Mouse (Mus musculus): ENCODE data around the gene Krtap9-3. TPM values are rescaled to one million over a fixed set of nuclear protein-coding genes. Genes with fewer than 3 reads are reported as not detected.

The Krtap9-3 gene
- not detected in 2 replicates for polyA plus RNA-seq (2012; rRNA removed)

GRCm38 (mm10) chr11:99597742-99598141, at the start of gene Krtap9-3:
Gene Krtap9-3, minus strand, starts transcription at chr11:99598105.

GRCm38 (mm10) chr11:99643635-99644139, 45.8 kb upstream of the Krtap9-3 start, which contains the start of gene Krtap4-7:
Gene Krtap4-7, minus strand, starts transcription at chr11:99644089.

GRCm38 (mm10) chr11:99634653-99635134, 36.8 kb upstream of the Krtap9-3 start, which contains the start of gene Krtap4-2:
Gene Krtap4-2, minus strand, starts transcription at chr11:99635084.

GRCm38 (mm10) chr11:99628138-99628537, 30.2 kb upstream of the Krtap9-3 start, which contains the start of gene Krtap4-1:
Gene Krtap4-1, minus strand, starts transcription at chr11:99628238.

GRCm38 (mm10) chr11:99620335-99620734, 22.4 kb upstream of the Krtap9-3 start, which contains the start of gene Gm11562:
Gene Gm11562, minus strand, starts transcription at chr11:99620435.

GRCm38 (mm10) chr11:99614796-99615363, 17.0 kb upstream of the Krtap9-3 start, which contains the start of gene Krtap2-4:
Gene Krtap2-4, minus strand, starts transcription at chr11:99614846.

GRCm38 (mm10) chr11:99610089-99610488, 12.2 kb upstream of the Krtap9-3 start, which contains the start of gene Gm11937:
Gene Gm11937, minus strand, starts transcription at chr11:99610189.

GRCm38 (mm10) chr11:99603208-99603607, 5.3 kb upstream of the Krtap9-3 start, which contains the start of gene Gm11938:
Gene Gm11938, minus strand, starts transcription at chr11:99603308.

GRCm38 (mm10) chr11:99590981-99591380, 6.9 kb downstream of the Krtap9-3 start, which contains the start of gene Krtap1-3:
Gene Krtap1-3, minus strand, starts transcription at chr11:99591339.

GRCm38 (mm10) chr11:99583245-99583704, 14.6 kb downstream of the Krtap9-3 start, which contains the start of gene Krtap1-4:
Gene Krtap1-4, minus strand, starts transcription at chr11:99583654.

GRCm38 (mm10) chr11:99580636-99581035, 17.3 kb downstream of the Krtap9-3 start, which contains the start of gene Krtap1-5:
Gene Krtap1-5, minus strand, starts transcription at chr11:99581016.

GRCm38 (mm10) chr11:99566530-99566929, 31.4 kb downstream of the Krtap9-3 start, which contains the start of gene Krtap3-1:
Gene Krtap3-1, minus strand, starts transcription at chr11:99566630.

GRCm38 (mm10) chr11:99559366-99559765, 38.5 kb downstream of the Krtap9-3 start, which contains the start of gene Gm11939:
Gene Gm11939, minus strand, starts transcription at chr11:99559466.

GRCm38 (mm10) chr11:99556753-99557152, 41.2 kb downstream of the Krtap9-3 start, which contains the start of gene Krtap3-2:
Gene Krtap3-2, minus strand, starts transcription at chr11:99556853.

GRCm38 (mm10) chr11:99550765-99551164, 47.1 kb downstream of the Krtap9-3 start, which contains the start of gene Krtap3-3:
Gene Krtap3-3, minus strand, starts transcription at chr11:99550865.

Other genes starting within 250 kb of the Krtap9-3 start
- 0.06 and 0.08 TPM in 2 replicates for gene Krt27, start 247.0 kb downstream of the Krtap9-3 start, polyA plus RNA-seq (2012; rRNA removed)
- gene Krt28, start 223.2 kb downstream of the Krtap9-3 start, polyA plus RNA-seq (2012; rRNA removed), result 0.28 and 0.29 TPM in 2 replicates
- gene Krt10, start 208.7 kb downstream of the Krtap9-3 start, polyA plus RNA-seq (2012; rRNA removed), result 12.8 and 13.8 TPM in 2 replicates
- 0.35 and 0.52 TPM in 2 replicates for gene Krt12, start 175.8 kb downstream of the Krtap9-3 start, polyA plus RNA-seq (2012; rRNA removed)
- 0.09 TPM in 1 of 2 replicates, not detected in the other for gene Krt20, start 160.0 kb downstream of the Krtap9-3 start, polyA plus RNA-seq (2012; rRNA removed)
- gene Krt23, start 105.0 kb downstream of the Krtap9-3 start, polyA plus RNA-seq (2012; rRNA removed), result 0.06 and 0.16 TPM in 2 replicates
- gene Krt39, start 76.8 kb downstream of the Krtap9-3 start, polyA plus RNA-seq (2012; rRNA removed), result not detected in 2 replicates
- gene Krt40, start 54.9 kb downstream of the Krtap9-3 start, polyA plus RNA-seq (2012; rRNA removed), result not detected in 2 replicates
- gene Krtap3-3, start 47.2 kb downstream of the Krtap9-3 start, polyA plus RNA-seq (2012; rRNA removed), result not detected in 2 replicates
- not detected in 2 replicates for gene Krtap3-2, start 41.3 kb downstream of the Krtap9-3 start, polyA plus RNA-seq (2012; rRNA removed)
- gene Gm11939, start 38.6 kb downstream of the Krtap9-3 start, polyA plus RNA-seq (2012; rRNA removed), result not detected in 2 replicates
- not detected in 2 replicates for gene Krtap3-1, start 31.5 kb downstream of the Krtap9-3 start, polyA plus RNA-seq (2012; rRNA removed)
- not detected in 2 replicates for gene Krtap1-5, start 17.1 kb downstream of the Krtap9-3 start, polyA plus RNA-seq (2012; rRNA removed)
- not detected in 2 replicates for gene Krtap1-4, start 14.5 kb downstream of the Krtap9-3 start, polyA plus RNA-seq (2012; rRNA removed)
- not detected in 2 replicates for gene Krtap1-3, start 6.8 kb downstream of the Krtap9-3 start, polyA plus RNA-seq (2012; rRNA removed)
- not detected in 2 replicates for gene Gm11938, start 5.2 kb upstream of the Krtap9-3 start, polyA plus RNA-seq (2012; rRNA removed)
- gene Gm11937, start 12.1 kb upstream of the Krtap9-3 start, polyA plus RNA-seq (2012; rRNA removed), result not detected in 2 replicates
- not detected in 2 replicates for gene Krtap2-4, start 16.7 kb upstream of the Krtap9-3 start, polyA plus RNA-seq (2012; rRNA removed)
- gene Gm11562, start 22.3 kb upstream of the Krtap9-3 start, polyA plus RNA-seq (2012; rRNA removed), result not detected in 2 replicates
- gene Krtap4-1, start 30.1 kb upstream of the Krtap9-3 start, polyA plus RNA-seq (2012; rRNA removed), result not detected in 2 replicates
- not detected in 2 replicates for gene Krtap4-2, start 37.0 kb upstream of the Krtap9-3 start, polyA plus RNA-seq (2012; rRNA removed)
- gene Krtap4-7, start 46.0 kb upstream of the Krtap9-3 start, polyA plus RNA-seq (2012; rRNA removed), result not detected in 2 replicates
- not detected in 2 replicates for gene Gm11555, start 52.1 kb upstream of the Krtap9-3 start, polyA plus RNA-seq (2012; rRNA removed)
- gene Gm11563, start 60.9 kb upstream of the Krtap9-3 start, polyA plus RNA-seq (2012; rRNA removed), result not detected in 2 replicates
- not detected in 2 replicates for gene Krtap4-6, start 67.9 kb upstream of the Krtap9-3 start, polyA plus RNA-seq (2012; rRNA removed)
- not detected in 2 replicates for gene Gm14190, start 92.6 kb upstream of the Krtap9-3 start, polyA plus RNA-seq (2012; rRNA removed)
- gene Gm14180, start 136.2 kb upstream of the Krtap9-3 start, polyA plus RNA-seq (2012; rRNA removed), result not detected in 2 replicates
- not detected in 2 replicates for gene Gm11595, start 174.8 kb upstream of the Krtap9-3 start, polyA plus RNA-seq (2012; rRNA removed)
- gene Krtap4-8, start 182.6 kb upstream of the Krtap9-3 start, polyA plus RNA-seq (2012; rRNA removed), result not detected in 2 replicates
- gene Krtap4-9, start 187.1 kb upstream of the Krtap9-3 start, polyA plus RNA-seq (2012; rRNA removed), result not detected in 2 replicates
- gene Gm11596, start 195.4 kb upstream of the Krtap9-3 start, polyA plus RNA-seq (2012; rRNA removed), result not detected in 2 replicates
- 0.07 TPM in 1 of 2 replicates, not detected in the other for gene Gm11569, start 200.8 kb upstream of the Krtap9-3 start, polyA plus RNA-seq (2012; rRNA removed)
- gene Gm11554, start 206.3 kb upstream of the Krtap9-3 start, polyA plus RNA-seq (2012; rRNA removed), result not detected in 2 replicates
- gene Krtap4-13, start 211.8 kb upstream of the Krtap9-3 start, polyA plus RNA-seq (2012; rRNA removed), result not detected in 2 replicates
- not detected in 2 replicates for gene Gm11564, start 217.6 kb upstream of the Krtap9-3 start, polyA plus RNA-seq (2012; rRNA removed)
- gene 2300003K06Rik, start 240.0 kb upstream of the Krtap9-3 start, polyA plus RNA-seq (2012; rRNA removed), result not detected in 2 replicates

All from central nervous system, embryonic 18 days (tissue).